Mouse (Mus musculus) intestine, embryonic 14.5 days (tissue): ENCODE measurements around the gene Cant1. TPM values are rescaled to one million over a fixed set of nuclear protein-coding genes. Genes with fewer than 3 reads are reported as not detected.
A peak's percentile ranks its signal among the peaks of the same experiment; 100 is the strongest.

Experiments
- ATAC-seq: fragments of 200-750 bp; cut with Nextera tagmentation; replicated peaks from 2 replicates; pipeline ENCODE4 v1.8.0; 2017; ENCODE audit warnings: low read depth, moderate number of reproducible peaks, moderate TSS enrichment, moderate library complexity; ENCODE audit not compliant: low FRiP score, low TSS enrichment
- DNase-seq: peaks from one replicate; pipeline ENCODE4 v3.0.0-alpha.2; 2018; ENCODE audit warnings: low spot score
- H3K27ac ChIP-seq: fragments of 300-500 bp; sonication (generic); 2 replicates; pipeline ENCODE4 v1.5.1; 2014; ENCODE audit warnings: low read depth, mild to moderate bottlenecking, control low read depth
- H3K27me3 ChIP-seq: fragments of 300-500 bp; sonication (generic); replicated peaks from 2 replicates; pipeline ENCODE4 v1.6.1; 2014; ENCODE audit warnings: low read length, control low read depth; ENCODE audit not compliant: control insufficient read depth, insufficient read depth
- H3K36me3 ChIP-seq: fragments of 300-500 bp; sonication (generic); 2 replicates; pipeline ENCODE4 v1.6.1; 2014; ENCODE audit warnings: low read length, control low read depth; ENCODE audit not compliant: control insufficient read depth, insufficient read depth
- H3K4me1 ChIP-seq: fragments of 300-500 bp; sonication (generic); replicated peaks from 2 replicates; pipeline ENCODE4 v1.6.1; 2014; ENCODE audit warnings: low read length, control low read depth, mixed read lengths; ENCODE audit not compliant: control insufficient read depth, insufficient read depth
- H3K4me2 ChIP-seq: fragments of 300-500 bp; sonication (generic); 2 replicates; pipeline ENCODE4 v1.6.1; 2014; ENCODE audit warnings: low read length
- H3K4me3 ChIP-seq: fragments of 300-500 bp; sonication (generic); 2 replicates; pipeline ENCODE4 v1.5.1; 2014; ENCODE audit warnings: low read depth, low read length, control low read depth, mixed read lengths
- H3K9ac ChIP-seq: fragments of 300-500 bp; sonication (generic); 2 replicates; pipeline ENCODE4 v1.6.1; 2014; ENCODE audit warnings: mild to moderate bottlenecking, low read length
- H3K9me3 ChIP-seq: fragments of 300-500 bp; sonication (generic); 2 replicates; pipeline ENCODE4 v1.6.1; 2016; ENCODE audit warnings: low read length, control low read depth; ENCODE audit not compliant: control insufficient read depth
- WGBS: fragments of 180-500 bp; shearing (Covaris S2); extraction: QIAGEN DNeasy Blood & Tissue Kit; methylation state at CpG from one replicate; pipeline ENCODE4 v1.1.7; 2014; 5-methylcytosine and 5-hydroxymethylcytosine counted together
- polyA plus RNA-seq: library from polyadenylated mRNA; unstranded; fragments of >200 nt; fragmentation: Nextera tagmentation; extraction: Ambion mirVana; gene quantifications from 2 replicates; pipeline ENCODE4 v1.2.1, GENCODE M21; 2014

The Cant1 gene
- polyA plus RNA-seq, 1 experiment from 2014 or later, result 32.9 TPM

GRCm38 (mm10) chr11:118408051-118408740 is 10.7 kb downstream of the Cant1 start:
- H3K36me3 ChIP-seq, result peaks cover 53% of the 10 kb centered on the region
- H3K4me3 ChIP-seq, result no peak overlapping the region
- H3K4me1 ChIP-seq, result 0 out of 2 replicates have a peak, but pooled peaks cover 13% of the 10 kb centered on the region
- ATAC-seq, result no peak
- H3K9ac ChIP-seq, result no peak overlapping the region
- no peak overlapping the region for H3K4me2 ChIP-seq
- no peaks in the 10 kb centered on the region for H3K27me3 ChIP-seq
- no peak for DNase-seq
- peak overlapping the region; percentile 71 for H3K27ac ChIP-seq
- H3K9me3 ChIP-seq, result no peaks in the 10 kb centered on the region
- WGBS, result 72% methylated on average over 18 of the region's 18 CpGs

- H3K4me1 ChIP-seq, result peaks cover 14% of the 10 kb centered on the region; the same call in 1 of the 2 replicates
- peak overlapping the region; percentile 71; the same call in 1 of the 2 replicates for H3K27ac ChIP-seq
- H3K27me3 ChIP-seq, result no peaks in the 10 kb centered on the region
- no peak overlapping the region for H3K4me2 ChIP-seq
- no peaks in the 10 kb centered on the region for H3K9me3 ChIP-seq
- DNase-seq (peak; percentile 61), ATAC-seq (no peak)
- WGBS, result 69% methylated on average over 23 of the region's 23 CpGs
- H3K36me3 ChIP-seq, result peaks cover 53% of the 10 kb centered on the region
- no peak overlapping the region for H3K9ac ChIP-seq
- H3K4me3 ChIP-seq, result no peak overlapping the region
Observed at GRCm38 (mm10) chr11:118407318-118407910, 11.5 kb downstream of the Cant1 start.

GRCm38 (mm10) chr11:118406521-118406920 is 12.4 kb downstream of the Cant1 start:
- no peak overlapping the region for H3K4me3 ChIP-seq
- DNase-seq (no peak), ATAC-seq (no peak)
- 88% methylated on average over 5 of the region's 5 CpGs for whole genome bisulfite sequencing
- H3K9ac ChIP-seq, result no peak overlapping the region
- H3K27ac ChIP-seq, result no peak overlapping the region
- H3K4me2 ChIP-seq, result no peak overlapping the region
- H3K36me3 ChIP-seq, result peaks cover 50% of the 10 kb centered on the region
- H3K4me1 ChIP-seq, result peaks cover 22% of the 10 kb centered on the region
- H3K9me3 ChIP-seq, result no peaks in the 10 kb centered on the region
- H3K27me3 ChIP-seq, result no peaks in the 10 kb centered on the region

GRCm38 (mm10) chr11:118405311-118405710 is 13.6 kb downstream of the Cant1 start:
- WGBS, result 95% methylated on average over 8 of the region's 8 CpGs
- H3K4me2 ChIP-seq, result no peak overlapping the region
- peaks cover 38% of the 10 kb centered on the region for H3K36me3 ChIP-seq
- H3K9me3 ChIP-seq, result no peaks in the 10 kb centered on the region
- H3K4me1 ChIP-seq, result peaks cover 35% of the 10 kb centered on the region
- DNase-seq (no peak), ATAC-seq (no peak)
- no peak overlapping the region for H3K9ac ChIP-seq
- no peak overlapping the region for H3K27ac ChIP-seq
- H3K4me3 ChIP-seq, result no peak overlapping the region
- no peaks in the 10 kb centered on the region for H3K27me3 ChIP-seq

- 82% methylated on average over 6 of the region's 6 CpGs for WGBS
- Histone ChIP-seq H3K4me1 (peaks cover 42% of the 10 kb centered on the region), H3K36me3 (peaks cover 34% of the 10 kb centered on the region), H3K4me3 (no peak overlapping the region), H3K9ac (no peak overlapping the region), H3K9me3 (no peaks in the 10 kb centered on the region), H3K4me2 (no peak overlapping the region), H3K27me3 (no peaks in the 10 kb centered on the region), H3K27ac (no peak overlapping the region)
- no peak for ATAC-seq
- DNase-seq, result no peak
Observed at GRCm38 (mm10) chr11:118403951-118404899, 14.7 kb downstream of the Cant1 start.

- H3K4me1 ChIP-seq, result peaks cover 36% of the 10 kb centered on the region
- H3K36me3 ChIP-seq, result peaks cover 24% of the 10 kb centered on the region
- H3K27me3 ChIP-seq, result no peaks in the 10 kb centered on the region
- H3K4me3 ChIP-seq, result no peak overlapping the region
- ATAC-seq (no peak), DNase-seq (no peak)
- WGBS, result 83% methylated on average over 2 of the region's 2 CpGs
- H3K9ac ChIP-seq, result no peak overlapping the region
- no peak overlapping the region for H3K27ac ChIP-seq
- H3K4me2 ChIP-seq, result no peak overlapping the region
- H3K9me3 ChIP-seq, result no peaks in the 10 kb centered on the region
Observed at GRCm38 (mm10) chr11:118403183-118403582, 15.7 kb downstream of the Cant1 start.

GRCm38 (mm10) chr11:118401760-118402280 is 17.1 kb downstream of the Cant1 start, which contains the start of gene Lgals3bp:
TSS of gene Lgals3bp (minus strand) at chr11:118402092.
- Histone ChIP-seq H3K27ac (peak within 1 kb of the TSS; percentile 77), H3K4me1 (peaks cover 34% of the 10 kb centered on the region), H3K4me2 (peak within 1 kb of the TSS; percentile 46), H3K4me3 (peak within 1 kb of the TSS; percentile 22), H3K27me3 (no peaks in the 10 kb centered on the region), H3K9me3 (no peaks in the 10 kb centered on the region), H3K9ac (peak within 1 kb of the TSS; percentile 29), H3K36me3 (peaks cover 10% of the 10 kb centered on the region)
- 23% methylated on average over 7 of the region's 7 CpGs for WGBS
- ATAC-seq (peak; percentile 71), DNase-seq (peak; percentile 77)

GRCm38 (mm10) chr11:118401195-118401594 is 17.7 kb downstream of the Cant1 start:
- WGBS, result 70% methylated on average over 4 of the region's 4 CpGs
- Histone ChIP-seq H3K4me3 (peak overlapping the region; percentile 22), H3K9me3 (no peaks in the 10 kb centered on the region), H3K4me1 (peaks cover 29% of the 10 kb centered on the region), H3K9ac (peak overlapping the region; percentile 27), H3K4me2 (peak overlapping the region; percentile 46), H3K27me3 (no peaks in the 10 kb centered on the region), H3K36me3 (peaks cover 8% of the 10 kb centered on the region), H3K27ac (peak overlapping the region; percentile 77)
- no peak; the same call in 1 of the 2 replicates for ATAC-seq
- DNase-seq, result no peak
